11 mouse cellular contexts compared by ENCODE assay signal in the genomic region with DNA sequence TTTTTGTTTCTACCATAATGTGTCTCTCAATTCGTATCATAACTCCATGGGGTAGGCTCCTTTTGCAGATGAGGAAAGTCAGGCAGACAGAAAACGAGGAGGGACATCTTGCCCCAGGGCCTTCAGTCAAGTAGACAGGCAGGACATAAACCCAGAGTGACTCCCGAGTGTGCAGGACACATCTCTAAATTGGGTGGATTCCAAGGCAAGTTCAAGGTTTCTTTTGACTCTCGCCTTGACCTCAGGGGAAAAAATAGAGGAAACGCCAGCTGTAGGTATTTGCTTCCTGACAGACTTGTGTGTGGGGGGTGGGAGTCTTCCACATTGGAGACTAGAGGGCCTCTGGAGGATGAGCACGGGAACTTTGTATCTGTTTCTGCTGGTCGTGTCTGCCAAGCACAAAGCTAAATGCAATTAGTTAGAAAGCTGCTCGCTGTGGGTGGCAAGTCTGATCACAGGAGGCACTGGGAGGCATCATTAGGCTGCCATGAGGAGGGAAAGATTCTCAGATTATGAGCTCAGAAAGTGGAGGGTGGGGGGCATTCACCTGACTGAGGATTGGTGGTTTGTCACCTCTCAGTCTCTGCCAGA. TPM values are rescaled to one million over a fixed set of nuclear protein-coding genes. Genes with fewer than 3 reads are reported as not detected.
DNase-seq lines count a peak whose midpoint lies in the region; ATAC-seq lines count a peak whose summit lies in the region.
"Had no signal": no experiment of that assay in that cellular context is flagged by ENCODE, and none has a peak within 500 bp of the region (broad histone marks: within the 10 kb centered on the region; RNA-seq: fewer than 3 reads in every experiment).

No protein-coding gene starts in this region.

- no peak for ATAC-seq in hindbrain, embryonic 13.5 days (ENCODE audit: low FRiP score)
- ATAC-seq in hindbrain, embryonic 12.5 days (ENCODE audit: low FRiP score) = no peak
- no peak for ATAC-seq in limb, embryonic 15.5 days (ENCODE audit: insufficient number of reproducible peaks, low FRiP score, low TSS enrichment, low read depth)
- no peak for ATAC-seq in liver, embryonic 12.5 days

- H3K4me2 ChIP-seq in hindbrain, embryonic 13.5 days = no peak overlapping the region
- H3K4me2 ChIP-seq in hindbrain, embryonic 12.5 days (replicated peaks) = no peak overlapping the region
- H3K4me2 ChIP-seq in limb, embryonic 15.5 days = no peak overlapping the region
- H3K4me2 ChIP-seq in liver, embryonic 12.5 days = peak overlapping the region; percentile 80

- H3K27ac ChIP-seq in hindbrain, embryonic 13.5 days = peak overlapping the region; percentile 86; the same call in 1 of the 2 replicates
- H3K27ac ChIP-seq in hindbrain, embryonic 12.5 days = no peak overlapping the region
- peak overlapping the region; percentile 3; the same call in 1 of the 2 replicates for H3K27ac ChIP-seq in limb, embryonic 15.5 days
- H3K27ac ChIP-seq in limb, embryonic 10.5 days = no peak overlapping the region
- peak overlapping the region; percentile 95 for H3K27ac ChIP-seq in liver, embryonic 12.5 days

- no peak overlapping the region for H3K9ac ChIP-seq in hindbrain, embryonic 13.5 days
- no peak overlapping the region for H3K9ac ChIP-seq in hindbrain, embryonic 12.5 days
- H3K9ac ChIP-seq in limb, embryonic 15.5 days = no peak overlapping the region
- peak overlapping the region; percentile 97 for H3K9ac ChIP-seq in liver, embryonic 12.5 days

- DNase-seq in cerebellum, adult 11-12 months = peak; percentile 6
- no peak for DNase-seq in cerebellum, postnatal 4 days (ENCODE audit: low spot score in 2 of 2)
- no peak for DNase-seq in limb, embryonic 10.5 days (ENCODE audit: low spot score)
- no peak for DNase-seq in adrenal gland, postnatal 25 days
- DNase-seq: cerebellum, postnatal 36 days; thymus, adult 18-20 months had no signal

- no peaks in the 10 kb centered on the region for H3K9me3 ChIP-seq in hindbrain, embryonic 13.5 days
- no peaks in the 10 kb centered on the region for H3K9me3 ChIP-seq in hindbrain, embryonic 12.5 days (replicated peaks)
- H3K9me3 ChIP-seq in limb, embryonic 15.5 days = no peaks in the 10 kb centered on the region
- no peaks in the 10 kb centered on the region for H3K9me3 ChIP-seq in limb, embryonic 10.5 days (replicated peaks)
- H3K9me3 ChIP-seq in liver, embryonic 12.5 days (replicated peaks) = no peaks in the 10 kb centered on the region
- H3K9me3 ChIP-seq: forebrain, embryonic 10.5 days had no signal

- peaks cover 41% of the 10 kb centered on the region for H3K4me1 ChIP-seq in hindbrain, embryonic 13.5 days (replicated peaks)
- H3K4me1 ChIP-seq in hindbrain, embryonic 12.5 days = peaks cover 26% of the 10 kb centered on the region
- H3K4me1 ChIP-seq in limb, embryonic 15.5 days = peaks cover 35% of the 10 kb centered on the region
- H3K4me1 ChIP-seq in limb, embryonic 10.5 days = peaks cover 48% of the 10 kb centered on the region
- H3K4me1 ChIP-seq in liver, embryonic 12.5 days = peaks cover 99% of the 10 kb centered on the region

- 54% methylated on average over 8 of the region's 8 CpGs for WGBS in hindbrain, embryonic 13.5 days
- 53% methylated on average over 8 of the region's 8 CpGs for WGBS in hindbrain, embryonic 12.5 days
- WGBS in limb, embryonic 15.5 days = 32% methylated on average over 8 of the region's 8 CpGs
- 54% methylated on average over 8 of the region's 8 CpGs for WGBS in limb, embryonic 10.5 days
- 51% methylated on average over 8 of the region's 8 CpGs for WGBS in liver, embryonic 12.5 days (ENCODE audit: insufficient replicate concordance)

- H3K27me3 ChIP-seq in hindbrain, embryonic 13.5 days = 0 out of 2 replicates have a peak, but pooled peaks cover 8% of the 10 kb centered on the region
- H3K27me3 ChIP-seq in hindbrain, embryonic 12.5 days = peaks cover 3% of the 10 kb centered on the region
- H3K27me3 ChIP-seq in limb, embryonic 15.5 days = no peaks in the 10 kb centered on the region
- H3K27me3 ChIP-seq in limb, embryonic 10.5 days (ENCODE audit: low read depth, poor library complexity, severe bottlenecking) = no peaks in the 10 kb centered on the region
- H3K27me3 ChIP-seq in liver, embryonic 12.5 days (replicated peaks) = no peaks in the 10 kb centered on the region

- H3K36me3 ChIP-seq in hindbrain, embryonic 13.5 days = peaks cover 1% of the 10 kb centered on the region; the same call in 1 of the 2 replicates
- no peaks in the 10 kb centered on the region for H3K36me3 ChIP-seq in hindbrain, embryonic 12.5 days
- peaks cover under 1% of the 10 kb centered on the region; the same call in 1 of the 2 replicates for H3K36me3 ChIP-seq in limb, embryonic 15.5 days
- H3K36me3 ChIP-seq in limb, embryonic 10.5 days = no peaks in the 10 kb centered on the region
- H3K36me3 ChIP-seq in liver, embryonic 12.5 days = peaks cover 84% of the 10 kb centered on the region
- H3K36me3 ChIP-seq: forebrain, embryonic 10.5 days had no signal

- no peak overlapping the region for H3K4me3 ChIP-seq in hindbrain, embryonic 13.5 days
- no peak overlapping the region for H3K4me3 ChIP-seq in hindbrain, embryonic 12.5 days
- H3K4me3 ChIP-seq in limb, embryonic 15.5 days = no peak overlapping the region
- H3K4me3 ChIP-seq in limb, embryonic 10.5 days = no peak overlapping the region
- peak overlapping the region; percentile 77 for H3K4me3 ChIP-seq in liver, embryonic 12.5 days
- H3K4me3 ChIP-seq: forebrain, embryonic 10.5 days had no signal

RNA-seq across cellular contexts. Expression of a gene that starts 7.7 kb away (rescaled TPM):
- 31.6 and 35.1 TPM in 2 replicates for polyA plus RNA-seq in hindbrain, embryonic 13.5 days (2015; fragmentation: Nextera tagmentation; extraction: Ambion mirVana)
- 19.3 and 20.8 TPM in 2 replicates for polyA plus RNA-seq in hindbrain, embryonic 12.5 days (2016; fragmentation: Nextera tagmentation; extraction: Ambion mirVana)
- polyA plus RNA-seq in limb, embryonic 15.5 days (2015; fragmentation: Nextera tagmentation; extraction: Ambion mirVana) = 28.8 and 50.3 TPM in 2 replicates
- polyA plus RNA-seq in limb, embryonic 10.5 days (2016; fragmentation: Nextera tagmentation; extraction: Ambion mirVana) = 25.2 and 27.8 TPM in 2 replicates
- 364 and 366 TPM in 2 replicates for polyA plus RNA-seq in liver, embryonic 12.5 days (2016; fragmentation: Nextera tagmentation; extraction: Ambion mirVana)
- total RNA-seq in adrenal gland, postnatal 25 days (2021) = 26.6 and 29.0 TPM in 2 replicates

Comparison
In these comparisons a context has a peak if more than half of its experiments do, and no peak if none do; other contexts are left out.
1. H3K27ac ChIP-seq: peak in hindbrain, embryonic 13.5 days (single experiment), limb, embryonic 15.5 days (single experiment) and liver, embryonic 12.5 days (single experiment); none in hindbrain, embryonic 12.5 days (single experiment) and limb, embryonic 10.5 days (single experiment).